ENCODE assay signal across 8 mouse cellular contexts in the genomic region with DNA sequence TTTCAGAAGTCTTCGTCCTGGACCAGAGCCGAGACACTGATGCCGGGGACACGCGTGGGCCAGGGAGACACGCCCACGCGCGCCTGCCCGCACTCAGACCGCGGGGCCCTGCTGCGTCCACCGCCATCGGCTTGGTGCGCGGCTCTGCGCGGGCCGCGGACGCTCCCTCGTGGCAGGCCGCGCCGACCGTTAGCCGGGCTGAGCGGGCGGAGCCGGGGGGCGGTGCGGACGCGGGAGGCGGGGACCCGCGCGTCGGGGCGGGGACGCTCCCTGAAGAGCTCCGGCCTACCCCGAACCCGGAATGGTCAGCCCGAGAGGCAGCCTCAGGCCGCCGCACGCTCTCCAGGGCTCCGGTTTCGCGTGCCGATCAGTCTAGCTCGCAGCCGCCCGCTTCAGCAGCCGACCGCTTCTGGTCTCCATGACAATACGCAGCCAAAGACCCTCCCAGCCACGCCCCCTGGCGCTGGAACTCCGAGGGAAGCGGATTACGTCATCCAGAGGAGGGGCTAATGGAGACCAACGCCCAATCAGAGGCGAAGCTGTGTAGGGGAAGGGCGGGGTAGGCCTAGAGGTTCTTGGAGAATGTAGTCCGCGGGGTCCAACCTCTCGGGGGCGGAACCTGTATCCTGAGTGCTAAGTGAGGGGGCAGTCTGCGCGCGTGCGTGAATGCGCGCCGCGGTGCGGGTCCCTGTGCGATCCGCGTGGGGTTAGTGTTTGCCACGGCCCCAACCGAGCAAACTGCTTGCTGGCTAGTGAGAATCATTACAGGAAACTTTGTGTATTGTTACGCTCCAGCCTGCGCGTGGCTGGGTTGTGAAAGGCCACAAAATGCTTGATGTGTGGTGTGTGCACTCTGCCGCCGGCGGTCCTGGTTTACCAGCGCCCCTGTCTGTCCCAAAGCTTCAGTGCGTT. TPM values are rescaled to one million over a fixed set of nuclear protein-coding genes. Genes with fewer than 3 reads are reported as not detected.
DNase-seq lines count a peak whose midpoint lies in the region; ATAC-seq lines count a peak whose summit lies in the region.

No protein-coding gene starts in this region.

- under 1% methylated on average over 93 of the region's 93 CpGs for WGBS in embryonic facial prominence, embryonic 10.5 days
- under 1% methylated on average over 91 of the region's 93 CpGs for whole genome bisulfite sequencing in intestine, embryonic 16.5 days

- intact Hi-C loops in left cerebral cortex, postnatal 25 days (cut with DNase I): loop anchor here (2.0 to 10.0 kb wide), 5 partner anchors 553 to 1161 kb away; a partner anchor contains a TSS

- H3K9me3 ChIP-seq in embryonic facial prominence, embryonic 10.5 days: no peaks in the 10 kb centered on the region
- H3K9me3 ChIP-seq in intestine, embryonic 16.5 days (ENCODE audit: control insufficient read depth, low read length): no peaks in the 10 kb centered on the region

- DNase-seq in adrenal gland, postnatal 14 days: peak; percentile 96
- peak; percentile 99 for DNase-seq in embryonic facial prominence, embryonic 10.5 days (ENCODE audit: low spot score)
- DNase-seq in gastrocnemius, postnatal 4 days (ENCODE audit: low spot score in 2 of 2): peak; percentile 87 to 97
- DNase-seq in left cerebral cortex, postnatal 25 days (ENCODE audit: low spot score in 2 of 2): peak; percentile 91 to 94
- peak; percentile 100 for DNase-seq in mesoderm, embryonic 11.5 days (ENCODE audit: low read depth, low spot score)
- DNase-seq in right cerebral cortex, postnatal 25 days: peak; percentile 91
- DNase-seq in urinary bladder, postnatal 36 days (ENCODE audit: low spot score in 2 of 2): peak; percentile 95 to 96

- H3K27me3 ChIP-seq in embryonic facial prominence, embryonic 10.5 days (replicated peaks; ENCODE audit: low read depth, poor library complexity, severe bottlenecking): peaks cover 59% of the 10 kb centered on the region
- H3K27me3 ChIP-seq in intestine, embryonic 16.5 days (replicated peaks; ENCODE audit: control insufficient read depth, insufficient read depth, low read length): peaks cover 65% of the 10 kb centered on the region

- peak overlapping the region; percentile 79 for H3K4me3 ChIP-seq in embryonic facial prominence, embryonic 10.5 days
- H3K4me3 ChIP-seq in intestine, embryonic 16.5 days (ENCODE audit: low read length): peak overlapping the region; percentile 70

- peaks cover 74% of the 10 kb centered on the region for H3K4me1 ChIP-seq in embryonic facial prominence, embryonic 10.5 days
- peaks cover 20% of the 10 kb centered on the region for H3K4me1 ChIP-seq in intestine, embryonic 16.5 days (ENCODE audit: control insufficient read depth, insufficient read depth, low read length)

- H3K36me3 ChIP-seq in embryonic facial prominence, embryonic 10.5 days (replicated peaks): peaks cover 10% of the 10 kb centered on the region
- H3K36me3 ChIP-seq in intestine, embryonic 16.5 days (ENCODE audit: control insufficient read depth, insufficient read depth, low read length): no peaks in the 10 kb centered on the region

- peak; percentile 98 for ATAC-seq in intestine, embryonic 16.5 days

- H3K4me2 ChIP-seq in intestine, embryonic 16.5 days (ENCODE audit: low read depth, low read length): peak overlapping the region; percentile 94

- peak overlapping the region; percentile 94 for H3K27ac ChIP-seq in embryonic facial prominence, embryonic 10.5 days (replicated peaks)
- H3K27ac ChIP-seq in intestine, embryonic 16.5 days (ENCODE audit: low read length): no peak overlapping the region

- H3K9ac ChIP-seq in intestine, embryonic 16.5 days (ENCODE audit: low read depth, low read length): peak overlapping the region; percentile 53

RNA-seq across cellular contexts. Expression of a gene that starts 1.5 kb away (rescaled TPM):
- 1.5 and 1.7 TPM in 2 replicates for total RNA-seq in adrenal gland, postnatal 14 days (2021)
- polyA plus RNA-seq in embryonic facial prominence, embryonic 10.5 days (2016; fragmentation: Nextera tagmentation; extraction: Ambion mirVana): 9.5 and 10.2 TPM in 2 replicates
- 1 to 10 TPM in 1 of 2 experiments, under 1 TPM in 1; 0.49 to 1.0 TPM for total RNA-seq in gastrocnemius, postnatal 4 days (2021)
- polyA plus RNA-seq in intestine, embryonic 16.5 days (2015; fragmentation: Nextera tagmentation; extraction: Ambion mirVana): not detected in 2 replicates
- total RNA-seq in left cerebral cortex, postnatal 25 days (2021): not detected
